8 mouse cellular contexts compared by ENCODE assay signal in genomic region chr11:19925149-19925975, GRCm38 (mm10). TPM values are rescaled to one million over a fixed set of nuclear protein-coding genes. Genes with fewer than 3 reads are reported as not detected.
DNase-seq lines count a peak whose midpoint lies in the region; ATAC-seq and TF ChIP-seq lines count a peak whose summit lies in the region.

No protein-coding gene starts in this region.

- H3K27me3 ChIP-seq in hindbrain, embryonic 14.5 days (ENCODE audit: control insufficient read depth, insufficient read depth, low read length): no peaks in the 10 kb centered on the region

- H3K4me2 ChIP-seq in hindbrain, embryonic 14.5 days (replicated peaks): peak overlapping the region; percentile 51

- H3K36me3 ChIP-seq in hindbrain, embryonic 14.5 days (replicated peaks; ENCODE audit: control insufficient read depth, insufficient read depth): no peaks in the 10 kb centered on the region

- H3K4me1 ChIP-seq in hindbrain, embryonic 14.5 days (replicated peaks; ENCODE audit: control insufficient read depth, insufficient read depth, low read length): peaks cover 21% of the 10 kb centered on the region

- ATAC-seq in hindbrain, embryonic 14.5 days (ENCODE audit: low FRiP score): peak; percentile 78
- peak; percentile 51 for ATAC-seq in megakaryocyte, adult 5-6 weeks (ENCODE audit: poor library complexity, severe bottlenecking)

- intact Hi-C loops in left cerebral cortex, adult 2 months (cut with DNase I): loop anchor here (2.0 to 10.0 kb wide), 3 partner anchors 19 to 279 kb away; partner anchors contain the start of gene Rab1a

- peak overlapping the region; percentile 96 for H3K27ac ChIP-seq in hindbrain, embryonic 14.5 days
- H3K27ac ChIP-seq in left cerebral cortex, adult 2 months: peak overlapping the region; percentile 98

- H3K9me3 ChIP-seq in hindbrain, embryonic 14.5 days (ENCODE audit: control insufficient read depth, low read length): no peaks in the 10 kb centered on the region

- WGBS in hindbrain, embryonic 14.5 days: under 1% methylated on average over 74 of the region's 75 CpGs

- peak overlapping the region; percentile 95 for H3K9ac ChIP-seq in hindbrain, embryonic 14.5 days

- DNase-seq in T-cell, adult 2 months (ENCODE audit: low spot score): peak; percentile 72
- DNase-seq in cerebellum, postnatal 14 days: peak; percentile 87 to 89
- peak; percentile 57 to 64 for DNase-seq in frontal cortex, postnatal 25 days (ENCODE audit: low spot score in 2 of 2)
- peak; percentile 85 for DNase-seq in hindbrain, embryonic 14.5 days (ENCODE audit: low spot score)
- DNase-seq in left cerebral cortex, adult 2 months (ENCODE audit: extremely low spot score in 1 of 2, low spot score in 2 of 2): peak; percentile 74 to 78
- peak; percentile 80 for DNase-seq in right cerebral cortex, adult 18-20 months
- DNase-seq in urinary bladder, postnatal 14 days (ENCODE audit: low spot score): peak; percentile 62

- peak overlapping the region; percentile 88 for H3K4me3 ChIP-seq in hindbrain, embryonic 14.5 days (replicated peaks; ENCODE audit: low read length)
- peak overlapping the region; percentile 99 for H3K4me3 ChIP-seq in left cerebral cortex, adult 2 months

- no peak; the same call in 1 of the 2 replicates for TF ChIP-seq CTCF in left cerebral cortex, adult 2 months (IDR thresholded peaks at IDR 0.05)

RNA-seq across cellular contexts. Expression of gene Spred2, which starts 1.2 kb away (rescaled TPM):
- 6.4 and 8.0 TPM in 2 replicates for polyA plus RNA-seq in hindbrain, embryonic 14.5 days (2014; fragmentation: Nextera tagmentation; extraction: Ambion mirVana)
- total RNA-seq in left cerebral cortex, adult 2 months (2021): 100 to 1,000 TPM; 102 to 119 TPM
- 7.0 and 7.6 TPM in 2 replicates for total RNA-seq in megakaryocyte, adult 5-6 weeks (2015)
- 2.3 and 2.4 TPM in 2 replicates for total RNA-seq in megakaryocyte, adult 5-6 weeks (2017)

Comparison
In these comparisons a context has a peak if more than half of its experiments do, and no peak if none do; other contexts are left out.
1. Peak in every context shown above with its lines: DNase-seq, ATAC-seq, H3K4me3 ChIP-seq and H3K27ac ChIP-seq.
2. RNA of gene Spred2, which starts 1.2 kb away (total RNA-seq): 102 to 119 TPM in left cerebral cortex, adult 2 months; 2.3 to 7.6 TPM in megakaryocyte, adult 5-6 weeks; every median in the first group is over 10 times any median in the second.